Mouse (Mus musculus) liver, adult 2 months (tissue): ENCODE measurements around the gene Anapc2. TPM values are rescaled to one million over a fixed set of nuclear protein-coding genes. Genes with fewer than 3 reads are reported as not detected.

Experiments used
- DNase-seq: peaks from one replicate; pipeline ENCODE4 v3.0.0-alpha.2; 2011; ENCODE audit warnings: low read depth, low spot score; ENCODE audit errors: extremely low read depth
- H3K27ac ChIP-seq: fragments of 200-500 bp; replicated peaks from 2 replicates; pipeline ENCODE4 v1.5.1; 2012; ENCODE audit warnings: low read depth, mild to moderate bottlenecking, control low read depth, inconsistent platforms, low read length; ENCODE audit not compliant: insufficient read depth
- H3K27me3 ChIP-seq: fragments of 200-500 bp; 2 replicates; pipeline ENCODE4 v1.6.1; 2012; ENCODE audit warnings: mild to moderate bottlenecking, moderate library complexity, low read length, inconsistent platforms; ENCODE audit not compliant: control insufficient read depth, insufficient read depth
- H3K36me3 ChIP-seq: fragments of 200-500 bp; 2 replicates; pipeline ENCODE4 v1.6.1; 2012; ENCODE audit warnings: low read length, inconsistent platforms; ENCODE audit not compliant: control insufficient read depth, insufficient read depth
- H3K4me1 ChIP-seq: fragments of 200-500 bp; 2 replicates; pipeline ENCODE4 v1.6.1; 2011; ENCODE audit warnings: low read length; ENCODE audit not compliant: control insufficient read depth, insufficient read depth
- H3K4me3 ChIP-seq: fragments of 200-500 bp; 2 replicates; pipeline ENCODE4 v1.5.1; 2011; ENCODE audit warnings: low read depth, mild to moderate bottlenecking, control low read depth, low read length, moderate library complexity; ENCODE audit not compliant: insufficient read depth
- H3K79me2 ChIP-seq: fragments of 200-500 bp; 2 replicates; pipeline ENCODE4 v1.6.1; 2012; ENCODE audit warnings: inconsistent platforms, mild to moderate bottlenecking, low read length, moderate library complexity; ENCODE audit not compliant: control insufficient read depth, insufficient read depth
- H3K9ac ChIP-seq: fragments of 200-500 bp; 2 replicates; pipeline ENCODE4 v1.6.1; 2012; ENCODE audit warnings: low read depth, mild to moderate bottlenecking, control low read depth, inconsistent platforms, low read length
- CTCF ChIP-seq: fragments of 200-500 bp; IDR thresholded peaks from 2 replicates; pipeline ENCODE4 v1.5.1; 2011; ENCODE audit warnings: low read depth, low read length, control low read depth
- POLR2A ChIP-seq: fragments of 200-500 bp; IDR thresholded peaks from 2 replicates; pipeline ENCODE4 v1.6.1; 2011; ENCODE audit warnings: low read length, control low read depth; ENCODE audit not compliant: insufficient read depth; ENCODE audit errors: extremely low read depth
- WGBS: fragments of 180-500 bp; shearing (Covaris S2); methylation state at CpG from one replicate; pipeline ENCODE4 v1.1.7; 2018; 5-methylcytosine and 5-hydroxymethylcytosine counted together
- polyA plus RNA-seq: library from polyadenylated mRNA; depleted of rRNA; stranded (reverse); fragments of >200 nt; gene quantifications from 2 replicates; pipeline ENCODE4 v1.2.3, GENCODE M21; 2012; rRNA removed
- total RNA-seq: library from RNA; depleted of rRNA; stranded (reverse); fragments of >200 nt; gene quantifications from 2 replicates; pipeline ENCODE4 v1.2.3, GENCODE M21; 2014; rRNA removed

Gene Anapc2
- total and polyA plus RNA-seq, 2 experiments, result 24.0 to 52.1 TPM

DNA sequence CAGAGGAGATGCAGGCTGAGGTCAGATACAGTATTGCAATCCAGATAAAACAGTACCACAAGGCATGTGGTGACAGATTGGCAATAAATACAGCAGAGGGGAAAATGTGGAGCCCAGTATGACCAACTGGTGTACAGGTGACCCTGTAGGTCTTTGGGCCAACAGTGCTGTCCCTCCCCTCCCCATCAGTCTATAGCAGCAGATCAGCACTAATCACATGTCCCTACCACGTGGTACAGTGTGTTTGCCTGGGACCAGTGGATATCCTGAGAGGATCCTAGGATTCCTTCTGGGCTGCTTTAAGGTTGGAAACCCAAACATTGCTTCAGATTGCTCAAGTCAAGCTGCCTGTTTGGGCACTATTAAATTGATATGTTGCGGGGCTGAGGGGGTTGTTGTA lies 61.3 kb downstream of the Anapc2 start:
- Histone ChIP-seq H3K27me3 (no peaks in the 10 kb centered on the region), H3K27ac (no peak overlapping the region), H3K79me2 (peaks cover 5% of the 10 kb centered on the region; the same call in 1 of the 2 replicates), H3K9ac (no peak overlapping the region), H3K4me1 (peaks cover 6% of the 10 kb centered on the region; the same call in 1 of the 2 replicates), H3K4me3 (no peak overlapping the region), H3K36me3 (peaks cover 12% of the 10 kb centered on the region; the same call in 1 of the 2 replicates)
- no peak for DNase-seq
- 73% methylated on average over 2 of the region's 2 CpGs for WGBS
- no peak for TF ChIP-seq CTCF
- TF ChIP-seq POLR2A, result no peak

Other genes with a start within 250 kb of the Anapc2 start
Only the 30 nearest of the 34 such genes appear.
- 84.8 and 91.8 TPM in 2 replicates for gene Entpd8, start 192.2 kb upstream of the Anapc2 start, total RNA-seq
- gene Entpd8, start 192.2 kb upstream of the Anapc2 start, polyA plus RNA-seq, result 159 and 196 TPM in 2 replicates
- not detected in 2 replicates for gene Noxa1, start 177.3 kb upstream of the Anapc2 start, total RNA-seq
- gene Noxa1, start 177.3 kb upstream of the Anapc2 start, polyA plus RNA-seq, result 0.15 TPM in 1 of 2 replicates, not detected in the other
- gene Nrarp, start 91.7 kb upstream of the Anapc2 start, total RNA-seq, result 0.74 and 2.1 TPM in 2 replicates
- gene Nrarp, start 91.7 kb upstream of the Anapc2 start, polyA plus RNA-seq, result 1.5 and 1.6 TPM in 2 replicates
- gene Tor4a, start 75.6 kb upstream of the Anapc2 start, total RNA-seq, result 4.6 TPM in 2 replicates
- 4.3 and 7.0 TPM in 2 replicates for gene Tor4a, start 75.6 kb upstream of the Anapc2 start, polyA plus RNA-seq
- 18.4 and 19.1 TPM in 2 replicates for gene Nelfb, start 61.0 kb upstream of the Anapc2 start, total RNA-seq
- 22.4 and 27.5 TPM in 2 replicates for gene Nelfb, start 61.0 kb upstream of the Anapc2 start, polyA plus RNA-seq
- gene Stpg3, start 57.8 kb upstream of the Anapc2 start, total RNA-seq, result not detected in 2 replicates
- not detected in 2 replicates for gene Stpg3, start 57.8 kb upstream of the Anapc2 start, polyA plus RNA-seq
- gene Fam166a, start 53.7 kb upstream of the Anapc2 start, total RNA-seq, result not detected in 2 replicates
- gene Fam166a, start 53.7 kb upstream of the Anapc2 start, polyA plus RNA-seq, result 0.07 TPM in 1 of 2 replicates, not detected in the other
- 80.5 and 129 TPM in 2 replicates for gene Tubb4b, start 47.8 kb upstream of the Anapc2 start, total RNA-seq
- gene Tubb4b, start 47.8 kb upstream of the Anapc2 start, polyA plus RNA-seq, result 253 and 254 TPM in 2 replicates
- gene Slc34a3, start 38.1 kb upstream of the Anapc2 start, total RNA-seq, result not detected in 2 replicates
- gene Slc34a3, start 38.1 kb upstream of the Anapc2 start, polyA plus RNA-seq, result not detected in 2 replicates
- gene Rnf224, start 35.7 kb upstream of the Anapc2 start, total RNA-seq, result not detected in 2 replicates
- gene Rnf224, start 35.7 kb upstream of the Anapc2 start, polyA plus RNA-seq, result not detected in 2 replicates
- gene Rnf208, start 30.2 kb upstream of the Anapc2 start, total RNA-seq, result not detected in 2 replicates
- 0.27 and 0.48 TPM in 2 replicates for gene Rnf208, start 30.2 kb upstream of the Anapc2 start, polyA plus RNA-seq
- not detected in 2 replicates for gene Cysrt1, start 30.0 kb upstream of the Anapc2 start, total RNA-seq
- gene Cysrt1, start 30.0 kb upstream of the Anapc2 start, polyA plus RNA-seq, result 0.17 TPM in 1 of 2 replicates, not detected in the other
- 2.2 and 3.4 TPM in 2 replicates for gene AL732309.1, start 25.6 kb upstream of the Anapc2 start, total RNA-seq
- gene AL732309.1, start 25.6 kb upstream of the Anapc2 start, polyA plus RNA-seq, result 4.0 and 7.3 TPM in 2 replicates
- gene Tmem203, start 17.0 kb upstream of the Anapc2 start, total RNA-seq, result 13.8 and 14.5 TPM in 2 replicates
- gene Tmem203, start 17.0 kb upstream of the Anapc2 start, polyA plus RNA-seq, result 38.5 and 43.7 TPM in 2 replicates
- 0.55 and 2.6 TPM in 2 replicates for gene Tprn, start 9.9 kb upstream of the Anapc2 start, total RNA-seq
- gene Tprn, start 9.9 kb upstream of the Anapc2 start, polyA plus RNA-seq, result 4.2 and 4.3 TPM in 2 replicates
- 12.7 and 17.6 TPM in 2 replicates for gene Ssna1, start within 50 bp of the Anapc2 start, total RNA-seq
- gene Ssna1, start within 50 bp of the Anapc2 start, polyA plus RNA-seq, result 23.0 and 25.5 TPM in 2 replicates
- not detected in 2 replicates for gene Tmem210, start 15.7 kb downstream of the Anapc2 start, total RNA-seq
- not detected in 2 replicates for gene Tmem210, start 15.7 kb downstream of the Anapc2 start, polyA plus RNA-seq
- gene Lrrc26, start 17.4 kb downstream of the Anapc2 start, total RNA-seq, result not detected in 2 replicates
- 0.07 and 0.10 TPM in 2 replicates for gene Lrrc26, start 17.4 kb downstream of the Anapc2 start, polyA plus RNA-seq
- gene Grin1, start 46.7 kb downstream of the Anapc2 start, total RNA-seq, result 0.07 TPM in 1 of 2 replicates, not detected in the other
- gene Grin1, start 46.7 kb downstream of the Anapc2 start, polyA plus RNA-seq, result not detected in 2 replicates
- 17.3 and 19.5 TPM in 2 replicates for gene Man1b1, start 59.9 kb downstream of the Anapc2 start, total RNA-seq
- 8.1 TPM in 2 replicates for gene Man1b1, start 59.9 kb downstream of the Anapc2 start, polyA plus RNA-seq
- 26.9 and 30.1 TPM in 2 replicates for gene Dpp7, start 83.9 kb downstream of the Anapc2 start, total RNA-seq
- gene Dpp7, start 83.9 kb downstream of the Anapc2 start, polyA plus RNA-seq, result 28.6 and 45.1 TPM in 2 replicates
- gene Uap1l1, start 93.2 kb downstream of the Anapc2 start, total RNA-seq, result 3.3 and 5.4 TPM in 2 replicates
- 3.0 and 8.1 TPM in 2 replicates for gene Uap1l1, start 93.2 kb downstream of the Anapc2 start, polyA plus RNA-seq
- gene Sapcd2, start 99.8 kb downstream of the Anapc2 start, total RNA-seq, result 0.47 TPM in 1 of 2 replicates, not detected in the other
- gene Sapcd2, start 99.8 kb downstream of the Anapc2 start, polyA plus RNA-seq, result not detected in 2 replicates
- 0.87 and 0.92 TPM in 2 replicates for gene Entpd2, start 123.4 kb downstream of the Anapc2 start, total RNA-seq
- gene Entpd2, start 123.4 kb downstream of the Anapc2 start, polyA plus RNA-seq, result 5.6 and 9.7 TPM in 2 replicates
- gene Npdc1, start 126.9 kb downstream of the Anapc2 start, total RNA-seq, result 1.7 and 3.6 TPM in 2 replicates
- gene Npdc1, start 126.9 kb downstream of the Anapc2 start, polyA plus RNA-seq, result 8.4 and 8.9 TPM in 2 replicates
- 0.13 TPM in 1 of 2 replicates, not detected in the other for gene Fut7, start 150.8 kb downstream of the Anapc2 start, total RNA-seq
- gene Fut7, start 150.8 kb downstream of the Anapc2 start, polyA plus RNA-seq, result 0.07 and 0.21 TPM in 2 replicates
- gene Abca2, start 156.2 kb downstream of the Anapc2 start, total RNA-seq, result 11.1 and 13.4 TPM in 2 replicates
- 40.9 and 48.7 TPM in 2 replicates for gene Abca2, start 156.2 kb downstream of the Anapc2 start, polyA plus RNA-seq
- 0.18 and 0.54 TPM in 2 replicates for gene Clic3, start 184.4 kb downstream of the Anapc2 start, total RNA-seq
- 6.2 and 9.2 TPM in 2 replicates for gene Clic3, start 184.4 kb downstream of the Anapc2 start, polyA plus RNA-seq
- 30.6 and 36.8 TPM in 2 replicates for gene Paxx, start 188.6 kb downstream of the Anapc2 start, total RNA-seq
- 173 and 181 TPM in 2 replicates for gene Paxx, start 188.6 kb downstream of the Anapc2 start, polyA plus RNA-seq
- gene Ptgds, start 197.6 kb downstream of the Anapc2 start, total RNA-seq, result 7.7 and 8.9 TPM in 2 replicates
- 18.7 and 40.2 TPM in 2 replicates for gene Ptgds, start 197.6 kb downstream of the Anapc2 start, polyA plus RNA-seq